Mouse (Mus musculus): Measurements from ENCODE around the gene Ift22. TPM values are rescaled to one million over a fixed set of nuclear protein-coding genes. Genes with fewer than 3 reads are reported as not detected.
A peak's percentile ranks its signal among the peaks of the same experiment; 100 is the strongest.

The Ift22 gene
- 10 to 100 TPM; 12.5 to 14.1 TPM for polyA plus RNA-seq (2017; shearing (Covaris generic))

DNA sequence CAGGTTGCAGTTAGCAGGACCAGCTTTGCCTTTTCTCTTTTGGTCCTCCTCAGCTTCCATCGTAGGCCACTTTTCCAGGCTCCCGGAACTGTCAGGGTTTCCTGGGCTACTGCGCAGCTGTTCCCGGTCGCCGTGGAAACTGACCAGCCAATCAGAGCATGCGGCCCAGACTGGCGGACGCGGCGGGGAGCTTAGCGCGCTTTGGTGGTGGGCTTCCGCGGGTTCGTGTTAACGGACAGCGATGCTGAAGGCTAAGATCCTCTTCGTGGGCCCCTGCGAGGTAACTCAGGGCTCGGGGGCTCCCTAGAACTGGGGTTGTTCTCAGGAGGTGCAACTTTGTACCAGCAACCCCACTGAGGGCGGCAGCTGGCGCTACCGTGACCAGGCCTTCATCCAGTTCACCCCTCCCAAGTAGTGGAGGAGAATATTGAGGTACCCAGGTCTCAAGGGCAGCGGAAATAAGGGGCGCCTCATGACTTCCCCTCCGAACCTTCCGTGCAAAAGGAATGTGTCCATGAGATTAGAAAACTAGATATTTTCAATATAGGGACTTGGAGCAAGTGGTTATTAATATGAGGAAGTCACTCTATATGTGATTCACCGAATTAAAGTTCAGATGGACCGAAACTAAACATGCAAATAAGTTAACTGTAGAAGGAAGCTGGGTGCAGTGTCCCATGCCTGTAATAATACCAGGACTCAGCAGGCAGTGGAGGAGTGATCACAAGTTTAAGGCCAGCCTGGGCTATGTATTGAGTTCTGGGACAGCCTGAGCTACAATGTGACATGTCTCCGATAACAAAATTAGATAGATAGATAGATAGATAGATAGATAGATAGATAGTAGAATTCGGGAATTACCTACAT, at the start of gene Ift22:
Gene Ift22 (plus strand): TSS at position 160 of the 867 bp plus-strand sequence.
- peak; percentile 98 for ATAC-seq

- no peak for ATAC-seq
Observed at GRCm38 (mm10) chr5:136861191-136861940, 46.6 kb upstream of the Ift22 start.

DNA sequence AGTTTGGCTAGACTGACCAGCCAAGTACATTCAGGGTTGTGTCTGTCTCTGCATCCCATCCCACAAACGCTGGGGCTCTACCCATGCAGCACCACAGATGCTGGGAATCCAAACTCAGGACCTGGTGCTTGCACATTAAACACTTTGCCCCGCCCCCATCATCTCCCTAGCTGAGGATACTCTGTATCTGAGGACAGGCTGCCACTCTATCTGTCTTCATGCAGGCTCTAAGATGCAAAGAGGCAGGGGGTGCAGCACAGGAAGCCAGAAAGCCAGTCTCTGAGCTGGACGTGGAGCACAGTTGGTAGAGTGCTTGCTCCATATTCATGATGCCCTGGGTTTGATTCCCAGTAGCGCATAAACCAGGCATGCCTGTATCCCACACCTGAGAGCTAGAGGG, 45.1 kb upstream of the Ift22 start:
- ATAC-seq: no peak

GRCm38 (mm10) chr5:136863276-136863675, 44.7 kb upstream of the Ift22 start:
- no peak for ATAC-seq

- peak; percentile 92 for ATAC-seq
Observed at GRCm38 (mm10) chr5:136863961-136864674, 43.8 kb upstream of the Ift22 start.

DNA sequence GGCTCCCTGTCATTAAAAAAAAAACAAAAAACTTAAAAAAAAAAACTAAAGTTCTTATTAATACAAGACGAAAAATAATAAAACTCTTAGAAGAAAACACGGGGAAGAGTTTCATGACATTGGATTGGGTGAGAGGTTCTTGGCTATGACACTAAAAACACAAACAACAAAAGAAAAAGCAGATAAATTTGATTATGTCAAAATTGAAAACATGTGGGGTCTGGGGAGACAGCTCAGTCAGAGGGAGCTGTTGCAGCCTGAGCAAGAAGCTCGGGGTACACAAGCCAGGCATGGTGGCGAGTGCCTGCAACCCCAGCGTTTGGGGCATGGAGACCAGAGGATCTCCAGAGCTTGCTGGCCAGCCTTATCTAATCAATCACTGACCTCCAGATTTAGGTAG, 40.2 kb upstream of the Ift22 start:
- no peak for ATAC-seq

- ATAC-seq: no peak
Observed at GRCm38 (mm10) chr5:136869451-136870114, 38.4 kb upstream of the Ift22 start.

DNA sequence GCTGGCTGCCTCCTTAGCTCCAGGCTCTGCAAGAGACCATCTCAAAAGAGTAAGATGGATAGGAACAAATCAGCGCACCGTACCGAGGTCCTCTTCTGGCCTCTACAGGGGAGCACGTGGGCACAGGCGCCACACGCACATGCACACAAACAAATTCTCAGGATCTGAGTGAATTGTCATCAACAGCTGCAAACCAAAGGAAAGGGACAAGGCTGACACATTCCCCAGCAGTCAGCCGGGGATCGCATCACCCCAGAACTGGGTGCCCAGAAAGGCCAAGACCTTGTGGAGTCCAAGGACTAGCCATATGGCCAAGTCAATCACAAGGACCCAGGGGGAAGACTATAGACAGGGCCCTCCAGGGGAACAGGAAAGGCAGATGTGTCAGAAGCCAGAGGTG, 35.5 kb upstream of the Ift22 start:
- ATAC-seq: no peak

DNA sequence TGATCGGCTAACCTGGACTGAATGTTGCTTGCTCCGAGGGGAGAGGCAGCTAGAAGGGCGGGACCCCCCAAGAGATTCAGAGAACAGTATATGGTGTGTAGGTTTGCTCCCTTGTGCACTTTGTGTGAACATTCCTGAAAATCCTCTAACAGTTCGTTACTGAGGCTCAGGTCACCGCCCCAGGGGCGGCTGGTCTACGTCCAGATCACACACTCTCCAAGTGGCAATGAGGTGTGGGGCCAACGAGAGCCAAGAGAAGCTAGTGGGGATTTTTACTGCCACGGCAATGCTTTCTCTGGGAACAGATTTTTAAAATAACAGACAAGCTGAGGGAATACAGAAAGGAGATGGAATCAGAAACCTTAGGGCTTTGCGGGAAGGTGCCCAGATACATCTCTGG, 33.7 kb upstream of the Ift22 start:
- ATAC-seq: no peak

DNA sequence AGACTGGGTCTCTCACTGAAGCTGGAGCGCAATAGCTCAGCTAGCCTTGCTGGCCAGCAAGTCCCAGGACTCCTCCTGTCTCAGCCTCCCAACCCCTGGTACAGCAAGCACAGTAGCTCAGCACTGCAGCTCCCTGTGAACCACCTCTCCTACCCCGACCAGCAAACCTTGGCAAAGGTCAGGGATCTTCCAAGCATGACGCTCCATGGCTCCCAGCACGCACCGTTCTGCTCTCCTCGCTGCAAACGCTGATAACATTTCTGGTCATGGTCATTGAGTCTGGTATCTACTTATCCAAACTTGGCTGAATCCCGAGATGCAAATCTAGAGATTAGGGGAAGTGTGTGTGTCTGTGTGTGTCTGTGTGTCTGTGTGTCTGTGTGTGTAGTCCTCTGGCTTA, 27.8 kb upstream of the Ift22 start:
- ATAC-seq: no peak

- ATAC-seq: peak; percentile 56
Observed at GRCm38 (mm10) chr5:136881380-136882009, 26.5 kb upstream of the Ift22 start.

DNA sequence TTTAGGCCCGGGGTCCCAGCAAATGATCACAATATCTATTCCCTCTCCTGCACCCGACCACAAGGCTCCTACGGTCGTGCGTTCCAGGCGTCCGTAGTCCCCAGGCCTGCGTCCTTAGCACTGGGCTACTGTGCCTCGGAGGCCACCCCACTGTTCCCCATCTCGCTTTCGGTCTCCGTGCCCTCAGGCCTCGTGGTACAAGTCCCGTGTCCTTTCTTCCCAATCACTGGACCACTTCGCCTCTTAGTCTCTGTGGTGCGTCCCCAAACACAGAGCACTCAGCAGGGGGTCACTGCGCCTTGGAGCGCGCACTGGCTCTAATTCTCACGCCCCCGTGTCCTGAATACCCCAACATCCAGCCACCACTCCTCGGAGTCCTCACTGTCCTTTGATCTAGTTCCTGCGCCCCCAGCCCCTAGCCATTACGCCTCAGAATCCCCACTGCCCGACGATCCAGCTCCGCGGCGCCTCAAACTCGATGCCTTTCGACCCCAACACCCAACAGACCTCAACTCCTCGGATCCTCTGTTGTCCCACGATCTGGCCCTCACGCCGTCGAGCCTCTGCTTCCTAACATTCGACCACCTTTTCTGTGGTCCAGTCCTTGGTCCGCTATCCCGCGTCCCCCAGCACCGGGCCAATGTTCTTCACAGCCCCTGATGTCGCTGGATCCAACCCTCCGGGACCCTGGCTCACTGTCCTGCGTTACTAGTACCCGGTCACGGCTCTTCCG, 25.7 kb upstream of the Ift22 start:
- ATAC-seq: no peak

GRCm38 (mm10) chr5:136882788-136883439, 25.0 kb upstream of the Ift22 start, which contains the start of gene Col26a1:
Gene Col26a1, minus strand, starts transcription at chr5:136883209.
- ATAC-seq: no peak

- no peak for ATAC-seq
Observed at GRCm38 (mm10) chr5:136886957-136887356, 21.0 kb upstream of the Ift22 start.

- ATAC-seq: no peak
Observed at GRCm38 (mm10) chr5:136888539-136889355, 19.2 kb upstream of the Ift22 start.

GRCm38 (mm10) chr5:136894840-136895528, 13.0 kb upstream of the Ift22 start:
- ATAC-seq: no peak

DNA sequence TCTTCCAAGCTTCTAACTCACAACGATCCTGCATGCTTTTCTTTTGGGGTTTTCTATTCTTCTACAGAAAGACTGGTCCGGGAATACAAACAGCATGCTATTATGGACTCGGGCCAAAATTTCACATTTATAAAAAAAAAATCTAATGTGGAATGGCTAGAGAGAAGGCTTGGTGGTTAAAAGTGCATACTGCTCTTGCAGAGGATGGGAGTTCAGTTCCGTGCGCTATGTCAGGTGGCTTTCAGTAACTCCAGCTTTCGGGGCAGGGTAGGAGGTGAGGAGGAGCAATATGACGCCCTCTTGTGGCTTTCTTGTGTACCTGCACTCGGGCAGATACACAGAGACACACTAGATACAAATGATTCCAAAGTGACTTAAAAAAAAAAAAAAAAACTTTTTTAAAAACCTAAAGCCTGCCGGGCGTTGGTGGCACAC, 12.4 kb upstream of the Ift22 start:
- ATAC-seq: no peak

DNA sequence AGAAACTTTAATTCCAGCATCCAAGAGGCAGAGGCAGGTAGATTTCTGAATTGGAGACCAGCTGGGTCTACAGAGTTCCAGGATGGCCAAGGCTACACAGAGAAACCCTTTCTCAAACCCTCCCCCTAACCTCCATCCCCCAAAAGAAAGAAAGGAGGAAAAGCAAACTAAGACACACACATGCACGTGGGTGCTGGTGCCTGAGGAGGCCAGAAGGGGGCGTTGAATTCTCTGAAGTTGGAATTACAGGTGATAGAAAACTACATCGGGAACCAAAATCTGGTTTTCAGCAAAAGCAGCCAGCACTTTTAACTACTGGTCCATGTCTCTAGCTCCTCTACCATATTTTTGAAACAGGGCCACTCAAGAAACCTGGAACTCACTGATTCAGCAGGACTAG, 3.3 kb upstream of the Ift22 start:
- no peak for ATAC-seq

GRCm38 (mm10) chr5:136905630-136906029, 2.3 kb upstream of the Ift22 start:
- no peak for ATAC-seq

Data from CD4-positive, CD25-positive, alpha-beta regulatory T cell, adult 4 months (primary cell).